Mouse (Mus musculus) spleen, adult 2 months (tissue): ENCODE measurements around the gene Slc4a1ap. TPM values are rescaled to one million over a fixed set of nuclear protein-coding genes. Genes with fewer than 3 reads are reported as not detected.
A peak's percentile ranks its signal among the peaks of the same experiment; 100 is the strongest.

Experiments
- DNase-seq, 2 experiments: peaks; one replicate each; pipeline versions ENCODE4 v3.0.0 to v3.0.0-alpha.2; 2012 to 2021; ENCODE audit warnings: low spot score in 2 of 2, low read depth in 1 of 2
- H3K27ac ChIP-seq: fragments of 200-500 bp; 2 replicates; pipeline ENCODE4 v1.5.1; 2012; ENCODE audit warnings: low read length, inconsistent platforms; ENCODE audit not compliant: insufficient read depth
- H3K27me3 ChIP-seq: fragments of 200-500 bp; 2 replicates; pipeline ENCODE4 v1.6.1; 2012; ENCODE audit warnings: mild to moderate bottlenecking, moderate library complexity, low read length, inconsistent platforms; ENCODE audit not compliant: control insufficient read depth, insufficient read depth
- H3K36me3 ChIP-seq: fragments of 200-500 bp; 2 replicates; pipeline ENCODE4 v1.6.1; 2012; ENCODE audit warnings: mild to moderate bottlenecking, low read length, inconsistent platforms; ENCODE audit not compliant: control insufficient read depth, insufficient read depth
- H3K4me1 ChIP-seq: fragments of 200-500 bp; 2 replicates; pipeline ENCODE4 v1.6.1; 2011; ENCODE audit warnings: inconsistent platforms; ENCODE audit not compliant: control insufficient read depth, insufficient read depth, insufficient read length
- H3K4me3 ChIP-seq: fragments of 200-500 bp; 2 replicates; pipeline ENCODE4 v1.5.1; 2011; ENCODE audit warnings: mild to moderate bottlenecking, inconsistent platforms; ENCODE audit not compliant: insufficient read depth, insufficient read length; ENCODE audit errors: extremely low read depth
- CTCF ChIP-seq: fragments of 200-500 bp; IDR thresholded peaks from 2 replicates; pipeline ENCODE4 v1.5.1; 2011; ENCODE audit warnings: mild to moderate bottlenecking, inconsistent platforms; ENCODE audit not compliant: insufficient read depth, insufficient read length, insufficient replicate concordance; ENCODE audit errors: extremely low read depth
- POLR2A ChIP-seq: fragments of 200-500 bp; IDR thresholded peaks from 2 replicates; pipeline ENCODE4 v1.6.1; 2011; ENCODE audit warnings: low read depth, low read length, inconsistent platforms
- whole genome bisulfite sequencing: fragments of 180-500 bp; shearing (Covaris S2); methylation state at CpG from one replicate; pipeline ENCODE4 v1.1.7; 2018; 5-methylcytosine and 5-hydroxymethylcytosine counted together
- polyA plus RNA-seq: library from polyadenylated mRNA; depleted of rRNA; stranded (reverse); fragments of >200 nt; gene quantifications from 2 replicates; pipeline ENCODE4 v1.2.3, GENCODE M21; 2012

The Slc4a1ap gene
- polyA plus RNA-seq, 1 experiment = 10.3 TPM

- peak within 1 kb of the TSS; percentile 55 for H3K27ac ChIP-seq
Measured at GRCm38 (mm10) chr5:31596481-31597429, 70.0 kb downstream of the Slc4a1ap start, which contains the start of gene Mrpl33. TSS of gene Mrpl33 (plus strand) at chr5:31596935.

GRCm38 (mm10) chr5:31597430-31597944 is 70.7 kb downstream of the Slc4a1ap start:
- WGBS = 82% methylated on average over 6 of the region's 6 CpGs
- no peak for DNase-seq
- TF ChIP-seq POLR2A = no peak
- TF ChIP-seq CTCF = no peak
- Histone ChIP-seq H3K4me3 (no peak overlapping the region), H3K27ac (no peak overlapping the region), H3K4me1 (no peaks in the 10 kb centered on the region; the same call in 1 of the 2 replicates), H3K36me3 (no peaks in the 10 kb centered on the region), H3K27me3 (no peaks in the 10 kb centered on the region)

More at GRCm38 (mm10) chr5:31596481-31597429, 70.0 kb downstream of the Slc4a1ap start, which contains the start of gene Mrpl33:
- no peak for TF ChIP-seq POLR2A
- H3K4me3 ChIP-seq = peak within 1 kb of the TSS; percentile 50
- H3K27me3 ChIP-seq = no peaks in the 10 kb centered on the region
- DNase-seq = peak; percentile 48 to 64
- no peaks in the 10 kb centered on the region; the same call in 1 of the 2 replicates for H3K4me1 ChIP-seq
- WGBS = 9% methylated on average over 26 of the region's 26 CpGs
- no peaks in the 10 kb centered on the region for H3K36me3 ChIP-seq

- Histone ChIP-seq H3K27ac (no peak overlapping the region), H3K27me3 (no peaks in the 10 kb centered on the region), H3K4me3 (no peak overlapping the region), H3K4me1 (no peaks in the 10 kb centered on the region; the same call in 1 of the 2 replicates), H3K36me3 (no peaks in the 10 kb centered on the region)
- 86% methylated on average over 7 of the region's 7 CpGs for WGBS
- no peak for TF ChIP-seq CTCF
- no peak for TF ChIP-seq POLR2A
- no peak for DNase-seq
Measured at GRCm38 (mm10) chr5:31598121-31598520, 71.3 kb downstream of the Slc4a1ap start.

- no peaks in the 10 kb centered on the region; the same call in 1 of the 2 replicates for H3K4me1 ChIP-seq
- 78% methylated on average over 4 of the region's 4 CpGs for WGBS
- H3K4me3 ChIP-seq = no peak overlapping the region
- TF ChIP-seq CTCF (peak; percentile 28; the same call in 1 of the 2 replicates), POLR2A (no peak)
- no peaks in the 10 kb centered on the region for H3K27me3 ChIP-seq
- H3K27ac ChIP-seq = no peak overlapping the region
- peak in 1 of 2 experiments; percentile 11 for DNase-seq
- no peaks in the 10 kb centered on the region for H3K36me3 ChIP-seq
Measured at GRCm38 (mm10) chr5:31598579-31598978, 71.8 kb downstream of the Slc4a1ap start.

GRCm38 (mm10) chr5:31599161-31599560 is 72.4 kb downstream of the Slc4a1ap start:
- Histone ChIP-seq H3K27ac (no peak overlapping the region), H3K27me3 (no peaks in the 10 kb centered on the region), H3K4me3 (no peak overlapping the region), H3K36me3 (no peaks in the 10 kb centered on the region), H3K4me1 (no peaks in the 10 kb centered on the region; the same call in 1 of the 2 replicates)
- no peak for DNase-seq
- WGBS = 93% methylated on average over 2 of the region's 2 CpGs
- TF ChIP-seq CTCF (peak; percentile 6; the same call in 1 of the 2 replicates), POLR2A (no peak)

- H3K27ac ChIP-seq = no peak overlapping the region
- no peaks in the 10 kb centered on the region for H3K36me3 ChIP-seq
- H3K4me1 ChIP-seq = no peaks in the 10 kb centered on the region; the same call in 1 of the 2 replicates
- no peak overlapping the region for H3K4me3 ChIP-seq
- no peaks in the 10 kb centered on the region for H3K27me3 ChIP-seq
- WGBS = 80% methylated on average over 7 of the region's 7 CpGs
- DNase-seq = no peak
- no peak for TF ChIP-seq POLR2A
- TF ChIP-seq CTCF = no peak
Measured at GRCm38 (mm10) chr5:31601162-31601722, 74.4 kb downstream of the Slc4a1ap start.
